Mouse (Mus musculus): ENCODE measurements at regions not wholly inside any gene's neighbourhood (a gene's known extent, or its start where the extent isn't known, plus 50 kb on each side); places are given as distances from the start of the nearest gene placed in this dataset.

GRCm38 (mm10) chr14:68923054-68923453 lies 371.0 kb downstream of the Synb start:
- TF ChIP-seq CTCF (IDR thresholded peaks at IDR 0.05) = no peak
- TF ChIP-seq POLR2A (IDR thresholded peaks at IDR 0.05; ENCODE audit: insufficient read depth, low read depth, low read length) = no peak
- TF ChIP-seq EP300 (IDR thresholded peaks at IDR 0.05; ENCODE audit: insufficient read depth, low read depth, low read length) = no peak

Measured in heart, adult 2 months (tissue).